Mouse (Mus musculus): ENCODE results near the gene Ptprn2.

DNA sequence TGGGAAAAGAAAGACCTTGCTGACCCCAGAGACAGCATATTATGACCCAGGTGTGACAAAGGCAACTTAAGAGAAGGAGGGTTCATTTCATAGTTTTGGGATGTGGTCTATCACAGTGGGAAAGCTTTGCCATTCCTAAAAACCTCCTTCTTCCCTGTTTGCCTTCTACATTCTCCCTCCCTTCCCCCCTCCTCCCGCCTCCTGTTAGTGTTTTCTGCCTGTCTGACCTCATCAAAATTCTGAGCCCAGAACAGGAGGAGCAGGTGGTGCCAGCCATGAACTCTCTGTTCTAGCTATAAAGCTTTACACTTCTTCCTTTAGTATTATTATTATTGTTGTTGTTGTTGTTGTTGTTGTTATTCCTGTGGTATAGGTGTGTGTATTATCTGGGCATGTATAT lies 3.6 kb upstream of the Ptprn2 start:
- TF ChIP-seq CTCF (IDR thresholded peaks at IDR 0.05; ENCODE audit: insufficient read depth, low read length) (no peak), POLR2A (IDR thresholded peaks at IDR 0.05; ENCODE audit: borderline replicate concordance, extremely low read depth, low read depth, low read length) (no peak)

Measured in lung, adult 2 months (tissue).